Mouse (Mus musculus) adrenal gland, adult 18-20 months (tissue): ENCODE results near the gene Crybg3. TPM values are rescaled to one million over a fixed set of nuclear protein-coding genes. Genes with fewer than 3 reads are reported as not detected.

Experiments
- DNase-seq, 2 experiments: peaks; one replicate each; pipeline ENCODE4 v3.0.0; 2021 to 2022; ENCODE audit warnings: low spot score in 2 of 2
- total RNA-seq, 2 experiments: library from RNA; stranded (reverse); gene quantifications; 1 replicate in 1 of 2; 2 replicates in 1 of 2; pipeline ENCODE4 v1.2.3; 2021

Crybg3 gene
- total RNA-seq, 2 experiments from 2014 or later = 16.4 to 16.5 TPM

DNA sequence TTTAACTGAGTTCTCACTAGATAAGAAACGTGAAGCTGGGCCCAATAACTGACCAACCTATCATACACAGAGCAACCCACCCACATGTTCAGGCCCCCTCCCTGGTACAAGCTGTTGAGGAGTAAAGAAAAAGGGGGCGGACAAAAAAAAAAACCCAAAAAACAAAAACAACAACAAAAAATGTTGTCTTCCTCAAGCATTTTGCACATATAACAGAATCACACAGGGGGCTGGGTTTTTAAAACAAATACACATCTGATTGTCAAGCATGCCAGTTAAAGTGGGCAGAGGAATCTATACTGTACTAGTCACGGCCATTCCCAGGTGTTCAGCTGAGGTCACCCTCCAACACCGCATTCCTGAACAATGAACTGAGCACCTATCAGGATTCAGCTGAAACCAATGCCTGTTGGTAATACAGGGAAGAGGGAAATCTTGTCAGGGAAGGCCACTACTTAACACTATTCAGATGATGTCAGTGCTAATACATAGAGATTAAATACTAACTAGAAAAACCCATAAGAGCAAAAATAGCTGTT is 15.0 kb downstream of the Crybg3 start:
- no peak for DNase-seq

DNA sequence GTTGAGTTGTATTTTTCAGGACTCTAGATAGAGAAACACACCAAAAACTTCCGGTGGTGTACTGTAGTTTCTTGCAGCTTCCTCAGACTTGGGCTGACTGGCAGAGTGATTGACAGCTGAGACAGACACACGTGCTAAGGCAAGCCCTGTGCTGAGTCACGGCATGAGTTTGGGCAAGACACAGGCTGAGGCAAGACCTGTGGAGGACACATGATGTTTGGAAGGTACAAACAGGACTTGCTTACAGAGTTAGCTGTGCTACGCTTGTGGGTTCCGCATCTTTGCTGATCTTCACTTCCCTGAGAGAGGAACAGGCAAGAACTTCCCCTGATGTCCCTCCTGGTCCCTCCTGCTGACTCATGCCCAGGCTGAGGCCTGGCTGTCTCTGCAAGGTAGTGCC is 17.3 kb downstream of the Crybg3 start:
- peak in 1 of 2 experiments; percentile 18 for DNase-seq

DNA sequence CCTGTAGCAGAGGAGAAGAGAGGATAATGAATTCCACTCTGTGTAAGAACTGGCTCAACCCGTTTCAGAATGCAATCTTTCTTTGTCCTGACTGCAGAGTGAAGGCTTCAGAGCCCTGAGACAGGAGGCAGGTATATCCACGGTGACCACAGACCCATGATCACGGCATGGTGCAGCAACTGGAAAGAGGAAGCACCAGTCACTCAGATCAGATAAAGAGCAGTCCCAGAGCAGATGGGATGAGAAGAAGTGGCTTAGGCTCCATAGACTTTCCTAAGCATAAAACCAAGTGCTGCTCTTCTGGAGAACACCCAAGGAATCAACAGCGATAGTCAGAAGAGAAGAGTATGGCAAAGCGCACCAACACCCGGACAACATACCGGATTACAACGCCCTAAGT is 21.5 kb downstream of the Crybg3 start:
- DNase-seq = no peak

DNA sequence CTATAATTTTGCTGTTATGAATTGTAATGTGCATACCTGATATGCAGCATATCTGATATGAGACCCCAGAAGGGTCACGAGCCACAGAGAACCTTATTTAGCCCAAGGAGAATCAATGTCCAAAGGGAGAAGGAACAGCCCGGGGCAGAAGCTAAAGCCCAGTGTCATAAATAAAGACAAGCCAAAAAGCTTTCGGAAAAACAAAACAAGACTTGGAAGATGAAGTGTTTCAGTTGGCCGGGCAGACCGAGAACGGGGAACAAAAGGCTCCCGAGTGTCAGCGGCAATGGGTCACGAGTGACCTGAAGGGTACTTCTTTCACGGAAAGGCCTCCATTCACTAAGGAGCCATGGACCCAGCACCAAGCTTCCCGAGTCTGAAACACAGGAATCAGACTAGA is 26.8 kb downstream of the Crybg3 start:
- no peak for DNase-seq

DNA sequence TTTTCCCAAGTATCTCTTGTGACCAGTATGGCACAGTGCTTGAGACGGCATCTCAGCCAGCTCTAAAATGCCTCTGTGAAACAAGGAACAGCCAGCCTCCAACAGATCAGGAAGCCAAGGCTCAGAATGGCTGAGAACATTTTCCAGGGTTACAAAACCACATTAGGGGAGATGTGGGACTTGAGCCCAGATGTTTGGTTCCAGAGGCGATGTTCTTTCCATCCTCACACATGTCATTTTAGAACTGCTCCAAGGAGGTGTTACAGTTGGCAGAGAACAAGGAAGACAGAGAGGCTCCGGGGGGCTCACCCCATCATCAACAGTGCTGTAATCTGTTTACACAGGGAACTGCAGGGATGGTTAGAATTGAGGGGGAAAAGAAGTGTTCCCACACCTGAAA is 28.1 kb downstream of the Crybg3 start:
- no peak for DNase-seq

DNA sequence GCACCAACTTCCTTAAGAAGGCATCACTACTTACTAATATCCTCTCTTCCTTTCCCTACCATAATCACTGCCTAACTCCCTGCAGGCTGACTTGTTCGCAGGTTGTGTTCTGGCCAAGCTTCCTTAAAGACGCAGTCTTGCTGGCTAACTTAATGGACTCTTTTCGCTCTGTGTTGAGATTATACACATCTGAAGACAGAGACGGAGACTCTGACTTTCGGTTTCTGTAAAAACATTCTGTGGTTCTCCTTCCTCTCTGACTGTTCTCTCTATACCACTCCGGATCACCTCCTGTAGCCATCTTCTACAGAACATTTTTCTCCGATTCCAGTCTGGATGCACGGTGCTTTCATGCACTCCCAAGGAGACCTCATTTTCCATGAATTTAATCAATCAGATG is 30.0 kb downstream of the Crybg3 start:
- no peak for DNase-seq

DNA sequence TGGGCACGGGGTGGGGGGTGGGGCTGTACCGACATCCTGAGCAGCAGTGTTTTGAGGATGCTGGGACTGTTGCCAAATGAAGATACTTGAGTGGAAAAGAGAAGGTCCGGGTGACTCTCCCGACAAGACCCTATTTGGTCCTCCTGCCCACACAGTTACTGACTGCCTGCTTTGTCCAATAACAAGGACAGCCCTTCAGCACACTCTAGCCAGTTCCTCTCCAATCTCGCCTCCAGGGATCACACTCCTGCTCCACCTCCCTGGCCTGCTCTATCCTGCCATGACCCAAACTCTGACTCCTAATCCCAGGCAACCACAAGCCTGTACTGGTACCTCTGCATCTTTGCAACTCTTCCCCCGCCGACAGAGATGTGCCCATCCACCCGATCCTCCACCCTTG is 30.9 kb downstream of the Crybg3 start:
- DNase-seq = no peak

DNA sequence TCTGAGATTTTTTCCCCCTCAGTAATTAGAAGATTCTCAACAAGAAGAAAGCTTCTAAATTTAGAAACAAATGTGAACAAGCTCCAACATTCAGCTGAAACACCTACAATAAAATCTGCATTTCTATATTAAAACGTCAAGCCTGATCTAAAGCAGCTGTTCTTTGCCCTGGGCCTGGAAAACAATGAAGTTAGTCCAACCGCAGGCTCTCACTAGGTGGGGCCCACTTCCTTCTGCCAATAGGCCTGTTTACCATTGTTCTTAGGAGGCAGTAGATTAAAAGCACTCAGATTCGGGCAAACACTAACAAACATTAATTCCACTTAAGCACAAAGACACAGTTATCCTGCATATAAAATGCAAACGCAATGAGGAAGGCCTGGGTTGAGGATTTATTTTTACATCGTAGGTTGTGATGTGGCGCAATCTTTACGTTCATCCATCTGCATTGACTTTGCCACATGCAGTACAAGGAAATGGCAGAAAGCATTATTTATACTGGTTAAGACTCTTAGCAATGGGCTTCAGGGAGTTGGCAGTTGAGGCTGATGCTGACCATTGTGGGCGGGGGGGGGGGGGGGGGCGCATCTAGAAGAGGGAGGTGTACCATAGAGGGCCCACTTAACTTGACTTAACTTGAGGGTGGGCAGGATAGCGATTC is 32.9 kb downstream of the Crybg3 start:
- no peak for DNase-seq

DNA sequence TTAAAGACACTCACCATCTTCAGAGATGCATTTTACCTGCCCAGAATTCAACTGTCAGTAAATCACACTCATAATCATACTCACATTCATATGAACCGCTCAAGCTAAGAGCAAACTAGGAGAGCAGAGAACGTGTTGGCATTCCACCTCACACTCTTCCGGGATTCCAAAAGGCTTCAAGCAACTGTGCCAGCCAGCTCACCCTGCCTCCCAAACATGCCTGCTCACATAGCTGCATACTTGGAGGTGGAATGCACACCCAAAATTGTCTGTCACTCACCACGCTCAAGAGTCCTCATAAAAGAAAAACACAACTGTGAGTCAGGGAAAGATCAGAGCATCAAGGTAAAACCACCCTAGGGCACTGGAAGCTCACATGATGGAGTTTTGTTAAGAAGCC is 34.3 kb downstream of the Crybg3 start:
- DNase-seq = no peak

DNA sequence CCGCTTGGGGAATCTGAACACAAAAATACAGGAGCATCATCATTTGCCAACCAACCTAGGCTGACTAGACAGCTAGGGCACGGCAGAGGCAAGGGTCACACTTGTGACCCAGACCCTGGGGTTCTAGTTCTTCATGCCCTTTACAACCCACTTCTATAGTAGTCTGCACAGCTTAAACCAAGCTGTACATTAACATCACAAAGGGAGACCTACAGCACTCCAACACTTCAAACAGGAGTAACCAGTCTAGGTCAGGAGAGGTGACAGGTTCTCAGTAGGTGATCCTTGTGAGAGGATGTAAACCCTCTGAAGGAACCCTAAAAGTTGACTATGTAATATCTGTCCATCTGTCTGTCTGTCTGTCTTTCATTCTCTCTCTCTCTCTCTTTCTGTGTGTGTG is 35.1 kb downstream of the Crybg3 start:
- DNase-seq = no peak

DNA sequence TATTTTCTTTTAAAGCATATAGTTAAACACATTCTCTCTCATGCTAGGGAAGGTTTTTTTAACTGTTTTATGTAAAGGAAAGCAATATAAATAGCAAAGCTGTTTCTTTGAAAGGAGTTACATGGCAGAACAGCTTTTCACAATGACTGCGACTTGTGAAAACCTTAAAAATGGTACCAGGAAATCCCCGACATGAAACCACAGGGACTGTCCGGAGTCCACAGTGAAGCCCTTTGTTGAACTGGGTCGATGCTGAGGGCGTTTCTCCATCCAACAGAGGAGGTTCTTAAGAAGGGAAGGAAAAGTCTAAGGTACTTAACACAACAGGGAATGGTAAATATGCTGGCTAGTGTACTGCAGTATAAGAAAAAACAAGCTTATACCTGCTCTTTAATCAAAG is 36.8 kb downstream of the Crybg3 start:
- DNase-seq = no peak

DNA sequence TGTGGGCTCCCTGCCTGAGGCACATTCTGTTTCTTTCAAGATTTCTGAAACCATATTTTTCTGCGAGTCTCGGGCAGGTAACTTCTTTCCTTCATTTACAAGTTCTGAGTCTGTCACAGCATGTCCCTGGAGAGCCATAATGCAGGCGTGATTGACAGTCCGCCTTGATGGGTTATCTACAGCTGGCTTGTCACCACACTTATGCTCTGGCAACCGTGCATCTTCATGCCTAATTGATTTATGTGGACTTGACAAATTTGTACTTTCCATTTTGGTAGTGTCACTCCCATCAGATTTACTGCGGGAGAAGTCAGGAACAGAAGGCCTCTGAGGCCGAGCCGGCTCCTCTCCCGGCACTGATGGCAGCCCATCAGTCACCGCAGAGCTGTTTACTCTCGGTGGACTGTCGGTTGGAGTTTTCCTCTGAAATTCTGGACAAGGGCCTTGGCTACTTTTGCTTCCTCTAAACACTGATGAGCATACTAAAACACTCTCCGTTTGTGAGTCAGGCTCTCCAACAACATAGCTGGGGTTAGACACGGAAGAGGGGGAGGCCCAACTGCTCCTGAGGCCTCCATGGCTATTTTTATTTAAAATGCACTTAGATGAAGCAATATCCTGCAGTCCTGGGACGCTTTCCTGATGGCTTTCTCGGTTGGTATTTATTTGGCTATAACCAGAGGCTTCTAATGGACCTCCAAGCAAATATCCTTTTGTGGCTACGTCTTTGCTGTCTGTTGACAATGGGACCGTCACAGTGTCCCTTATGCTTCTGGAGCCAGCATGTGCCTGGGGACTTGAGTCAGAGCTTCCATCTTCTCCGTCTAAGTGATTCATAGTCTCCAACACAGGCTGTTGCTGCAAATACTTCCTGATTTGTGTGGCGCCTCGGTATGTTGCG is 41.2 kb downstream of the Crybg3 start:
- DNase-seq = no peak

DNA sequence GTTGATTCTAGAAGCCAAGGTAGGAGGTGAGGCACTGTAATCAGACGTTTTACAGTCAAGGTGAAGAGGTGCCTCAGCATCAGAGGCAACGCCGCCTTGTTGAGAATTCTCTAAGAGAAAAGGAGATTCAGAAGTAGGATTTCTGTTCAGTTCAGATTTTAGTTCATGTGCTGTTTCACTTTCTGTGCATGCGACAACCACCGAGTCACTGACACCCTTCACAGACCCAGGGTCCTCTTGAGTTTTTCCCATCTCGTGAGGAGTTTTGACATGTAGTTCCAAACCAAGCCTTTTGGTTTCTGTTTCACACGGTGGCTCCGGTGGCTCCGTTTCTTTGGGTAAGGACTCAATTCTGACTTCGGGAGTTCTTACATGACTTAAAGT is 41.9 kb downstream of the Crybg3 start:
- no peak for DNase-seq

DNA sequence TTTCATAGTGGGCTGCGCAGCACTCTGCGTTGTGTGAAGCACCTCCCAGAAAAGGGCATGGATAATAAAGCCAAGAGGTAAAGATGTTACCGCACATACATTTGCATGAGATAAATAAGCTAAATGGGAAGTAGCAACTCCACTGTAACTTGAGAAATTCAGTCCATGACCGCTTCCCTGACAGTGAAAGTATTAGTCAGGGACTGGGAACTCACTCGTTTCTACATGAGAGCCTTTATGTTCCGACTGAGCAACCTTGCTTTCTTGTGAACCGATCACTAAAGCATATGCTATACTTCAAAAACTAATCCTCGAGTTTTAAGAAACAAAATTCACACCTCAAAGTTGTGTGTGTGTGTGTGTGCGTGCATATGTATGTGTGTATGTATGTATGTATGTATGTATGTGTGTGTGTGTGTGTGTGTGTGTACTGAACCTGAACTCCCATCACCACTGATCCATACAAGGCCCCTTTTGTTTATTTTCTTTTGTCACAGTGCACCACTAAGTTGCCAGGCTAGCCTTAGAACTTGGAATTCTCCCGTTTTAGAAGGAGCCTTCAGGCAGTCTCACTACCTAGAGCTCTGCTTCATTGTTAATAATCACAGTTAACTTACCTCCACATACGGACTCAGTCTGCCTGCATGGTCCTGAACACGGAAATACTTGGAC is 47.2 kb downstream of the Crybg3 start:
- no peak for DNase-seq

DNA sequence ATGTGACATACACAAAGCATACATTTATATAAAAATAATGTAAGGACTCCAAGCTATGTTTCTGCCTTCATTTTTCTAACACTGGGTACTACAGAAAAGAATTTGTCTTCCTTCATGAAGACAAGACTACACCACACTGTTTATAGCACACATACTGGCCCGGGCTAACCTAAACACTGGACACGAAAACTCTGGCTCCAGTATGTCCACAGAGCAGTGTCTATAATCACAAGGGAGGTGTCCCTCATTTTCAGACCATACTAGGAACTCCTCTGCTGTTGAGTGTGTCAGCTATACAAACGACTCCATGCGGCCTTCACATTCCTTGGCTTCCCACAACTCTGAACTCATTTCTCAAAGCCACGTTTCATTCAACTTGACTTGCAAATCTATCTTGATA is 49.3 kb downstream of the Crybg3 start:
- DNase-seq = no peak

DNA sequence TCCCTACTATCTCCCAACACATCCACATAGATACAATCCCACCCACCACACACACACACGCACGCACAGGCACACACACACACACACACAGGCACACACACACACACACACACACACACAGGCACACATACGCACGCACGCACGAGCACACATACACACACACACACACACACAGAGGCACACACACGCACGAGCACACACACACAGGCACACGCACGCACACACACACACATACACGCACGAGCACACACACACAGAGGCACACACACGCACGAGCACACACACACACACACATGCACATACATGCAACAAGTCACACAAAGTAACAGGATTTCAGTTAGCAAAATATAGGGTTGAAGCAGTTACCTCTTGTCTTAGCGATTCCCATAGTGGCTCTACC is 51.1 kb downstream of the Crybg3 start:
- no peak for DNase-seq

DNA sequence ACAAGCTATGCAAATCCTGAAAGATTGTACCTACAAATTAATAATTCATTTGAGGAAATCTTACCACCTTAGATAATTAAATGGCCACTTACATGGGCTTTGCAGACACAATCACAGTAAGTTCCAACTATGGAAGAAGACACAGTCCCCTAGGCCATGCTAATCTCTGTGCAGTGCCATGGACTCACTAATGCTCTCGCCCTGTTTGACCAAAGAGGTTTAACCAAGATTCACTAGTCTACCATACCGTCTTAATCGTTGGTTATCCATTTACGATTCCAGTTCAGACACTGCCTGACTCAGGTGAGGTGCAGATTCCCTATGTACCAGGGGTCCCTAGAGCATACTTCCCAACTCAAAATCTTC is 52.2 kb downstream of the Crybg3 start:
- no peak for DNase-seq

DNA sequence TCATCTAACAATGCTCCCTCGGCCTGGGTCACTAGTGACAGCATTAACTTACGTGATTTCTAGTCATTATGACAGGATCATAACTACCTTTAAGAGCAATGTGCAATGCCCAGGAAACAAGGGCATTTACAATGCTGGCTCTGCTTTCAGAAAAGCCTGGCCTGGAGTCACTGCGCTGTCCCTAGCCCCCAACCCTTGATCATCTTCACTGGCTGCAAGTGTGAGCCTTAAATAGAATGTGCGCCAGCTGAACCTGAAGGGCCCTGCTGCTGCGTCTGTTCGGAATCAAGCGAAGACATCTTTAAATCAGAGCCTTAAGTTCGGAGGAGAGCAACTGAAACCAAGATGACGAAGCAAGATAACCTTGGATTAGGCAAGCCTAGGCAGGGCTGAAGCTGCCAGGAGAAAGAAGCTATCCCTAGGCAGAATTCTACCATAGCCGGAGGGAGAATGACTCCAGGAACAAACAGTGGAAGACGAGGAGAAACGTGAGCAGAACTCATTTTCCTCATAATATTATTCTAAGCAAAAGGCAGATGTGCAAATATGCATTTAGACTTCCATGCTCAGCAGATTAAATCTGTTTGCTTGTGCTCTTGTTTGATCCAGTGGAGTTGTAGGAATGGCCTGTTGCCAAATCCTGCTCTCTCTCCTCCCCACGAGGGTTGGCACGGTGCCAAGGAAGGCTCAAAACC is 52.7 kb downstream of the Crybg3 start:
- DNase-seq = peak; percentile 52 to 69

DNA sequence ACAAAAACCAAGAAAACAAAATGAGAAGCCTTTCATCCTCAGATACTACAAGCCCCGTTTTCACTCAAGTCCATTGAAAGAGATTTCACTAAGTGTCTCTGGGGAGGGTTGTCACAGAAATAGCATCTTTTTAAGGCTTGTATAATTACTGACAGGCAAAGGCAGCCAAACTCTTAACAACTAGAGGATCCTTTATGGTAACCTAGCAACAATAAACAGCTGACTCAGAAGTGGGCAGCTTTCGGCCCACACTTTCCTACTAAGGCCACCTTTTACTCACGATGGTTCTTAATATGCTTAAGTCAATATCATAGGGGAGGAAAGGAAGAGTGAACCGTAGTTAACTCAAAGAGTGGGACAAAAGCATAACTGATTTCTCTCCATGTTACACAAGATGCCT is 53.3 kb downstream of the Crybg3 start:
- no peak for DNase-seq

DNA sequence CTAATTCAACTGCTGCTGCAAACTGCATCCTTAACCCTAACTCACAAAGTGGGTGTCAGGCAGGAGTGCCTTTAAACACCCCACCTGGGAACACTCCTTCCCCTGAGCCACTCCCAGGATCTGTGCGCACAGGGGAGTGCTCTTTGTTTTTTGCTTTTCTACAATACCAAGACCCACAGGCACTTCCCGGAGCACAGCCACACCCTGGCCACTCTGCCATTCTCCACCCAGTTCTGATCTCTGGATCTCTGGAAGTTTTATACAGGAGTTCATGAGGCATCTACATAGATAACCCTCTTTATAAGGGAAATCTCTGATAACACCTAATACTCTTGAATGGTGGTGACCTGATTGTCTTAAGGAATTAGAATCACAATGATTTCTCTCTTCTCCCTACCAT is 55.4 kb downstream of the Crybg3 start:
- no peak for DNase-seq

DNA sequence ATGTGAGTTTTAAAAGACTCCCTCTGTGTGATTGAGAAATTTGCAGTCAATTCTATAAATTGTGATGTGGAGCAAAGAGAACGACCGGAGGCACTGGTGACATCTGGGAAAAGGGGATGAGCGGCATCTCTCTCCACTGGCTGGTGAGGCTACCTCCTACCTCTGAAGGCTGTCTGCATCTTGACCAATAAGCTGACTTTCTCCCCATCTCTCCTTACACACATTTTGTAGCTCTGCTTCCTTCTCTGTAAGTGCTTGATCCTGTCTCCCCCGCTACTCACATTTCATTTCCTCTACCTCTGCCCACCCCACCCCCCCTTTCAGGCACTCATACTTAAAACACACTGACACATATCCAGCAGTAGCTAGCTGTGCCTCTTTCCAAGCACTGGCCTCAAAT is 59.4 kb downstream of the Crybg3 start:
- no peak for DNase-seq
